Mouse (Mus musculus) liver, adult 2 months (tissue): ENCODE results near the gene Coro1a.

Experiments
- CTCF ChIP-seq: fragments of 200-500 bp; IDR thresholded peaks from 2 replicates; pipeline ENCODE4 v1.5.1; 2011; ENCODE audit warnings: low read depth, low read length, control low read depth
- POLR2A ChIP-seq: fragments of 200-500 bp; IDR thresholded peaks from 2 replicates; pipeline ENCODE4 v1.6.1; 2011; ENCODE audit warnings: low read length, control low read depth; ENCODE audit not compliant: insufficient read depth; ENCODE audit errors: extremely low read depth

DNA sequence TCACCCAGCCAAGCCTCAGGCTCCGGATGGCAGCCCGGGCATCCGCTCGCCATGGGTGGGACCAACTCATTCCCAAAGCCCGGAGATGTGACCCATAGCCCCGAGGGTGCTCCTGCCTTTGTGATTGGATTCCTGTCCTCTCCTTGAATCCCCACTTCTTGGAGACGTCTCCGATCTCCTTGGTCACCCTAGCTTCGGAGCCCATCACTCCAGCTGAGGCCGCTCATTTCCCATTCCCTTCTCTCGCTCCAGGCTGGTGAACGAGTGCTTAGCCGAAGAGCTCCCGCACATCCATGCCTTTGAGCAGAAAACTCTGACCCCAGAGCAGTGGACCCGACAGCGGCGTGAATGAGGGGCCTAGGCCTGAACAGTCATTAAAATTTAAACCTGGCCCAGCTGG, 11.3 kb downstream of the Coro1a start:
- TF ChIP-seq CTCF (no peak), POLR2A (no peak)
